In genomic region chr11:115707313-115708208, GRCm38 (mm10) we compare ENCODE assay signal across 8 mouse cellular contexts. TPM values are rescaled to one million over a fixed set of nuclear protein-coding genes. Genes with fewer than 3 reads are reported as not detected.
DNase-seq lines count a peak whose midpoint lies in the region; ATAC-seq lines count a peak whose summit lies in the region.

No protein-coding gene starts in this region.

- no peaks in the 10 kb centered on the region for H3K27me3 ChIP-seq in heart, embryonic 11.5 days (ENCODE audit: control insufficient read depth, insufficient read depth, low read length)
- H3K27me3 ChIP-seq in heart, embryonic 16.5 days (ENCODE audit: control insufficient read depth, insufficient read depth, low read length) = no peaks in the 10 kb centered on the region
- H3K27me3 ChIP-seq in limb, embryonic 10.5 days (ENCODE audit: low read depth, poor library complexity, severe bottlenecking) = no peaks in the 10 kb centered on the region
- no peaks in the 10 kb centered on the region for H3K27me3 ChIP-seq in midbrain, embryonic 11.5 days (ENCODE audit: control insufficient read depth, insufficient read depth, low read length)
- H3K27me3 ChIP-seq in stomach, embryonic 14.5 days (ENCODE audit: control insufficient read depth, insufficient read depth, low read length) = no peaks in the 10 kb centered on the region

- ATAC-seq in heart, embryonic 11.5 days (replicated peaks; ENCODE audit: insufficient number of reproducible peaks, low FRiP score, low TSS enrichment) = peak; percentile 46; the same call in 1 of the 2 replicates
- ATAC-seq in heart, embryonic 16.5 days (replicated peaks; ENCODE audit: extremely low read depth, insufficient read depth, low FRiP score) = peak; percentile 18
- ATAC-seq in midbrain, embryonic 11.5 days (ENCODE audit: low FRiP score) = peak; percentile 64
- ATAC-seq in stomach, embryonic 14.5 days (ENCODE audit: insufficient number of reproducible peaks, insufficient read depth, low FRiP score, low read depth) = peak; percentile 12; the same call in 1 of the 2 replicates

- intact Hi-C loops in heart, postnatal 36 days (cut with DNase I) = no loop called here

- H3K9ac ChIP-seq in heart, embryonic 11.5 days (ENCODE audit: low read depth, low read length) = peak overlapping the region; percentile 89
- H3K9ac ChIP-seq in heart, embryonic 16.5 days (ENCODE audit: low read length) = peak overlapping the region; percentile 97
- peak overlapping the region; percentile 97 for H3K9ac ChIP-seq in midbrain, embryonic 11.5 days (ENCODE audit: low read length)
- peak overlapping the region; percentile 95 for H3K9ac ChIP-seq in stomach, embryonic 14.5 days (replicated peaks; ENCODE audit: low read depth, low read length)

- DNase-seq in heart, postnatal 36 days = no peak
- peak; percentile 60 for DNase-seq in adipocyte (ENCODE audit: low spot score)
- peak; percentile 70 for DNase-seq in embryo, embryonic 9.5 days (ENCODE audit: extremely low spot score)
- DNase-seq in limb, embryonic 10.5 days (ENCODE audit: low spot score) = peak; percentile 68
- peak; percentile 94 for DNase-seq in midbrain, embryonic 11.5 days (ENCODE audit: low spot score, missing footprints)

- H3K4me3 ChIP-seq in heart, embryonic 11.5 days (ENCODE audit: low read depth, low read length) = peak overlapping the region; percentile 76
- peak overlapping the region; percentile 97 for H3K4me3 ChIP-seq in heart, embryonic 16.5 days (ENCODE audit: low read length)
- peak overlapping the region; percentile 100 for H3K4me3 ChIP-seq in limb, embryonic 10.5 days
- H3K4me3 ChIP-seq in midbrain, embryonic 11.5 days (ENCODE audit: low read depth, low read length) = peak overlapping the region; percentile 96
- peak overlapping the region; percentile 99 for H3K4me3 ChIP-seq in stomach, embryonic 14.5 days (ENCODE audit: low read depth, low read length)

- peak overlapping the region; percentile 92 for H3K27ac ChIP-seq in heart, embryonic 11.5 days (ENCODE audit: low read depth, low read length)
- H3K27ac ChIP-seq in heart, embryonic 16.5 days (ENCODE audit: low read length) = peak overlapping the region; percentile 94
- H3K27ac ChIP-seq in limb, embryonic 10.5 days = peak overlapping the region; percentile 94
- peak overlapping the region; percentile 88 for H3K27ac ChIP-seq in midbrain, embryonic 11.5 days (ENCODE audit: low read depth, low read length)
- peak overlapping the region; percentile 88 for H3K27ac ChIP-seq in stomach, embryonic 14.5 days (ENCODE audit: low read length)

- no peaks in the 10 kb centered on the region for H3K9me3 ChIP-seq in heart, embryonic 11.5 days (replicated peaks; ENCODE audit: control insufficient read depth, low read length)
- no peaks in the 10 kb centered on the region for H3K9me3 ChIP-seq in heart, embryonic 16.5 days (replicated peaks; ENCODE audit: control insufficient read depth, low read length)
- no peaks in the 10 kb centered on the region for H3K9me3 ChIP-seq in limb, embryonic 10.5 days (replicated peaks)
- H3K9me3 ChIP-seq in midbrain, embryonic 11.5 days (ENCODE audit: control insufficient read depth, low read length) = no peaks in the 10 kb centered on the region
- H3K9me3 ChIP-seq in stomach, embryonic 14.5 days (ENCODE audit: control insufficient read depth, low read depth, low read length) = no peaks in the 10 kb centered on the region

- WGBS in heart, embryonic 11.5 days (ENCODE audit: insufficient replicate concordance) = under 1% methylated on average over 43 of the region's 44 CpGs
- WGBS in heart, embryonic 16.5 days = under 1% methylated on average over 43 of the region's 44 CpGs
- under 1% methylated on average over 44 of the region's 44 CpGs for WGBS in limb, embryonic 10.5 days
- WGBS in midbrain, embryonic 11.5 days = under 1% methylated on average over 42 of the region's 44 CpGs
- under 1% methylated on average over 39 of the region's 44 CpGs for WGBS in stomach, embryonic 14.5 days

- H3K36me3 ChIP-seq in heart, embryonic 11.5 days (ENCODE audit: control insufficient read depth, insufficient read depth, low read length) = no peaks in the 10 kb centered on the region
- H3K36me3 ChIP-seq in heart, embryonic 16.5 days (ENCODE audit: control insufficient read depth, insufficient read depth) = no peaks in the 10 kb centered on the region
- H3K36me3 ChIP-seq in limb, embryonic 10.5 days = no peaks in the 10 kb centered on the region
- no peaks in the 10 kb centered on the region for H3K36me3 ChIP-seq in midbrain, embryonic 11.5 days (ENCODE audit: control insufficient read depth, insufficient read depth, low read length)
- H3K36me3 ChIP-seq in stomach, embryonic 14.5 days (ENCODE audit: control insufficient read depth, insufficient read depth, low read length) = no peaks in the 10 kb centered on the region

- H3K4me1 ChIP-seq in heart, embryonic 11.5 days (ENCODE audit: control insufficient read depth, insufficient read depth, low read length) = peaks cover 24% of the 10 kb centered on the region
- H3K4me1 ChIP-seq in heart, embryonic 16.5 days (ENCODE audit: control insufficient read depth, insufficient read depth, low read length) = peaks cover 27% of the 10 kb centered on the region
- H3K4me1 ChIP-seq in limb, embryonic 10.5 days = peaks cover 28% of the 10 kb centered on the region
- peaks cover 18% of the 10 kb centered on the region for H3K4me1 ChIP-seq in midbrain, embryonic 11.5 days (ENCODE audit: control insufficient read depth, insufficient read depth, low read length)
- peaks cover 14% of the 10 kb centered on the region for H3K4me1 ChIP-seq in stomach, embryonic 14.5 days (ENCODE audit: control insufficient read depth, insufficient read depth, low read length)

- H3K4me2 ChIP-seq in heart, embryonic 11.5 days = peak overlapping the region; percentile 79
- H3K4me2 ChIP-seq in heart, embryonic 16.5 days (ENCODE audit: low read depth, low read length) = peak overlapping the region; percentile 85
- H3K4me2 ChIP-seq in midbrain, embryonic 11.5 days = peak overlapping the region; percentile 73
- H3K4me2 ChIP-seq in stomach, embryonic 14.5 days (replicated peaks; ENCODE audit: low read depth, low read length) = peak overlapping the region; percentile 92

RNA-seq across cellular contexts. Expression of gene Grb2, which starts 0.8 kb away (rescaled TPM):
- polyA plus RNA-seq in heart, embryonic 11.5 days (2014; fragmentation: Nextera tagmentation; extraction: Ambion mirVana) = 42.7 and 56.3 TPM in 2 replicates
- 100 to 1,000 TPM; 102 to 110 TPM for total RNA-seq in heart, postnatal 36 days (2021)
- 103 and 118 TPM in 2 replicates for polyA plus RNA-seq in heart, embryonic 16.5 days (2015; fragmentation: Nextera tagmentation; extraction: Ambion mirVana)
- polyA plus RNA-seq in limb, embryonic 10.5 days (2016; fragmentation: Nextera tagmentation; extraction: Ambion mirVana) = 77.2 and 87.8 TPM in 2 replicates
- polyA plus RNA-seq in midbrain, embryonic 11.5 days (2014; fragmentation: Nextera tagmentation; extraction: Ambion mirVana) = 74.3 and 77.7 TPM in 2 replicates
- 39.6 and 55.0 TPM in 2 replicates for polyA plus RNA-seq in stomach, embryonic 14.5 days (2014; fragmentation: Nextera tagmentation; extraction: Ambion mirVana)

RNA-seq across cellular contexts. Expression of gene Tmem94, which starts 57.7 kb away (rescaled TPM):
- 22.9 and 25.1 TPM in 2 replicates for polyA plus RNA-seq in heart, embryonic 11.5 days (2014; fragmentation: Nextera tagmentation; extraction: Ambion mirVana)
- 100 to 1,000 TPM in 1 of 2 experiments, 10 to 100 TPM in 1; 92.3 to 101 TPM for total RNA-seq in heart, postnatal 36 days (2021)
- polyA plus RNA-seq in heart, embryonic 16.5 days (2015; fragmentation: Nextera tagmentation; extraction: Ambion mirVana) = 36.8 and 43.1 TPM in 2 replicates
- polyA plus RNA-seq in limb, embryonic 10.5 days (2016; fragmentation: Nextera tagmentation; extraction: Ambion mirVana) = 30.6 and 37.7 TPM in 2 replicates
- 15.1 and 16.7 TPM in 2 replicates for polyA plus RNA-seq in midbrain, embryonic 11.5 days (2014; fragmentation: Nextera tagmentation; extraction: Ambion mirVana)
- polyA plus RNA-seq in stomach, embryonic 14.5 days (2014; fragmentation: Nextera tagmentation; extraction: Ambion mirVana) = 13.7 and 17.0 TPM in 2 replicates

Comparison
In these comparisons a context has a peak if more than half of its experiments do, and no peak if none do; other contexts are left out.
1. ATAC-seq: peak in every context shown above with its lines; median percentile 64 in midbrain, embryonic 11.5 days; 46 in heart, embryonic 11.5 days; 18 in heart, embryonic 16.5 days; 12 in stomach, embryonic 14.5 days.
2. DNase-seq: peak in adipocyte (single experiment), embryo, embryonic 9.5 days (single experiment), limb, embryonic 10.5 days (single experiment) and midbrain, embryonic 11.5 days (single experiment); none in heart, postnatal 36 days (0 of 2).
3. Peak in every context shown above with its lines, with median percentiles within 50 percentile points of each other: H3K27ac ChIP-seq, H3K4me2 ChIP-seq, H3K4me3 ChIP-seq and H3K9ac ChIP-seq.